Mouse (Mus musculus) subcutaneous adipose tissue, adult 2 months (tissue): ENCODE measurements around the gene Ppp4c. TPM values are rescaled to one million over a fixed set of nuclear protein-coding genes. Genes with fewer than 3 reads are reported as not detected.

ENCODE experiments used
- polyA plus RNA-seq: library from polyadenylated mRNA; depleted of rRNA; stranded (reverse); fragments of >200 nt; gene quantifications from 2 replicates; pipeline ENCODE4 v1.2.3, GENCODE M21; 2012; ENCODE audit warnings: low replicate concordance; rRNA removed

Ppp4c gene
- 140 and 221 TPM in 2 replicates for polyA plus RNA-seq

GRCm38 (mm10) chr7:126791851-126792720 is at the start of gene Ppp4c:
TSS of gene Ppp4c (minus strand) at chr7:126792496.

GRCm38 (mm10) chr7:126831539-126831938 is 39.2 kb upstream of the Ppp4c start, which contains the start of gene 4930451I11Rik:
TSS of gene 4930451I11Rik (minus strand) at chr7:126831639.

GRCm38 (mm10) chr7:126797411-126798126 is 5.3 kb upstream of the Ppp4c start, which contains the start of gene Fam57b:
TSS of gene Fam57b (plus strand) at chr7:126797668.

GRCm38 (mm10) chr7:126780971-126781635 is 11.2 kb downstream of the Ppp4c start, which contains the start of gene Tbx6:
TSS of gene Tbx6 (plus strand) at chr7:126781483.

GRCm38 (mm10) chr7:126776598-126777057 is 15.7 kb downstream of the Ppp4c start, which contains the start of gene Ypel3:
TSS of gene Ypel3 (plus strand) at chr7:126776955.

GRCm38 (mm10) chr7:126766201-126766600 is 26.1 kb downstream of the Ppp4c start, which contains the start of gene Gdpd3:
TSS of gene Gdpd3 (plus strand) at chr7:126766334.

GRCm38 (mm10) chr7:126759050-126759671 is 33.1 kb downstream of the Ppp4c start, which contains the start of gene Mapk3:
TSS of gene Mapk3 (plus strand) at chr7:126759601.

Other genes with a start within 250 kb of the Ppp4c start
- 113 and 137 TPM in 2 replicates for gene Eif3c, start 226.1 kb downstream of the Ppp4c start, polyA plus RNA-seq
- 15.7 and 20.1 TPM in 2 replicates for gene Apobr, start 207.6 kb downstream of the Ppp4c start, polyA plus RNA-seq
- gene Cln3, start 206.7 kb downstream of the Ppp4c start, polyA plus RNA-seq: 62.6 and 86.0 TPM in 2 replicates
- 0.27 and 0.28 TPM in 2 replicates for gene Il27, start 197.6 kb downstream of the Ppp4c start, polyA plus RNA-seq
- 50.9 and 128 TPM in 2 replicates for gene Nupr1, start 161.6 kb downstream of the Ppp4c start, polyA plus RNA-seq
- 42.4 and 47.9 TPM in 2 replicates for gene Sgf29, start 143.2 kb downstream of the Ppp4c start, polyA plus RNA-seq
- gene Sult1a1, start 116.1 kb downstream of the Ppp4c start, polyA plus RNA-seq: 134 and 428 TPM in 2 replicates
- 46.0 and 59.1 TPM in 2 replicates for gene Bola2, start 97.1 kb downstream of the Ppp4c start, polyA plus RNA-seq
- gene Slx1b, start 96.7 kb downstream of the Ppp4c start, polyA plus RNA-seq: 25.3 and 25.7 TPM in 2 replicates
- gene Coro1a, start 84.7 kb downstream of the Ppp4c start, polyA plus RNA-seq: 53.1 and 109 TPM in 2 replicates
- gene Mapk3, start 32.9 kb downstream of the Ppp4c start, polyA plus RNA-seq: 300 and 302 TPM in 2 replicates
- 87.6 and 213 TPM in 2 replicates for gene Gdpd3, start 26.2 kb downstream of the Ppp4c start, polyA plus RNA-seq
- 325 and 329 TPM in 2 replicates for gene Ypel3, start 15.5 kb downstream of the Ppp4c start, polyA plus RNA-seq
- gene Tbx6, start 11.0 kb downstream of the Ppp4c start, polyA plus RNA-seq: 3.3 and 4.2 TPM in 2 replicates
- 18.0 and 75.6 TPM in 2 replicates for gene Fam57b, start 5.2 kb upstream of the Ppp4c start, polyA plus RNA-seq
- not detected in 2 replicates for gene 4930451I11Rik, start 39.1 kb upstream of the Ppp4c start, polyA plus RNA-seq
- gene Doc2a, start 54.9 kb upstream of the Ppp4c start, polyA plus RNA-seq: not detected in 2 replicates
- 3.5 and 11.6 TPM in 2 replicates for gene Hirip3, start 69.5 kb upstream of the Ppp4c start, polyA plus RNA-seq
- 47.8 and 60.5 TPM in 2 replicates for gene Ino80e, start 69.9 kb upstream of the Ppp4c start, polyA plus RNA-seq
- gene Taok2, start 92.2 kb upstream of the Ppp4c start, polyA plus RNA-seq: 94.6 and 122 TPM in 2 replicates
- gene Tmem219, start 130.4 kb upstream of the Ppp4c start, polyA plus RNA-seq: 89.0 and 89.8 TPM in 2 replicates
- gene Kctd13, start 136.4 kb upstream of the Ppp4c start, polyA plus RNA-seq: 19.6 and 22.4 TPM in 2 replicates
- 0.23 and 0.63 TPM in 2 replicates for gene Asphd1, start 157.1 kb upstream of the Ppp4c start, polyA plus RNA-seq
- 2.4 and 4.4 TPM in 2 replicates for gene Sez6l2, start 158.1 kb upstream of the Ppp4c start, polyA plus RNA-seq
- gene Cdipt, start 183.4 kb upstream of the Ppp4c start, polyA plus RNA-seq: 205 and 302 TPM in 2 replicates
- gene Cdiptos, start 183.6 kb upstream of the Ppp4c start, polyA plus RNA-seq: 2.7 and 3.1 TPM in 2 replicates
- gene Mvp, start 222.1 kb upstream of the Ppp4c start, polyA plus RNA-seq: 93.7 and 103 TPM in 2 replicates
- 5.3 and 7.1 TPM in 2 replicates for gene Pagr1b, start 224.0 kb upstream of the Ppp4c start, polyA plus RNA-seq
- gene Pagr1a, start 224.9 kb upstream of the Ppp4c start, polyA plus RNA-seq: 2.6 and 5.8 TPM in 2 replicates
- gene Gm42742, start 228.6 kb upstream of the Ppp4c start, polyA plus RNA-seq: 25.7 and 62.7 TPM in 2 replicates
- 17.9 and 35.3 TPM in 2 replicates for gene Prrt2, start 228.7 kb upstream of the Ppp4c start, polyA plus RNA-seq
- 90.8 and 204 TPM in 2 replicates for gene Maz, start 234.5 kb upstream of the Ppp4c start, polyA plus RNA-seq
- 2.1 and 9.3 TPM in 2 replicates for gene Kif22, start 250.0 kb upstream of the Ppp4c start, polyA plus RNA-seq